Mouse (Mus musculus): ENCODE measurements at regions not wholly inside any gene's neighbourhood (a gene's known extent, or its start where the extent isn't known, plus 50 kb on each side); places are given as distances from the start of the nearest gene placed in this dataset.

DNA sequence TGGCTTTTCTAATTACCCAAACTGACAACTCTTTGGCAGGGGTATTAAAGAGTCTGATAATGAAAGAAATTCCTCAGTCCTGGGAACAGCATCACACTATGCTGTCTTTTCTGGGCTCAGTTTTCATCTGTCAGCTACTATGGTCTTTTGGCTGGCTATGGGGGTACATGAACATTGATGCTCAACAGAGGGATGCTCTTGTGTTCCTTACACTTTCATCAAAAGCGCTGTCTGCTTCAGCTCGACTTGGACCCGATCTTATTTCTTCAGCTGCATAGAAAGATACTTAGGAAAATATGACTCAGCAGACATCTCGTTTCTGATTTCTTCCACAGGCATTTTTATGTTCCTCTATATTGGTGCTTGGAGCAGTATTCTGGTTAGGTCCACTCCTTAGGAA lies 292.1 kb upstream of the Rasgrp1 start:
- peak; percentile 37 for TF ChIP-seq FOSL1 (IDR thresholded peaks at IDR 0.05; ENCODE audit: insufficient read depth, low read length, poor library complexity, severe bottlenecking)
- no peak for TF ChIP-seq CTCF (IDR thresholded peaks at IDR 0.05; ENCODE audit: control insufficient read depth, insufficient read depth, insufficient read length)
- TF ChIP-seq USF1 (IDR thresholded peaks at IDR 0.05; ENCODE audit: low read depth): no peak
- TF ChIP-seq CEBPB (IDR thresholded peaks at IDR 0.05; ENCODE audit: low read depth): no peak
- TF ChIP-seq MYOG (IDR thresholded peaks at IDR 0.05; ENCODE audit: control insufficient read depth, extremely low read depth, insufficient read length): no peak

Measured in C2C12 (cell line).